Mouse (Mus musculus): ENCODE measurements at regions not wholly inside any gene's neighbourhood (a gene's known extent, or its start where the extent isn't known, plus 50 kb on each side); places are given as distances from the start of the nearest gene placed in this dataset.

DNA sequence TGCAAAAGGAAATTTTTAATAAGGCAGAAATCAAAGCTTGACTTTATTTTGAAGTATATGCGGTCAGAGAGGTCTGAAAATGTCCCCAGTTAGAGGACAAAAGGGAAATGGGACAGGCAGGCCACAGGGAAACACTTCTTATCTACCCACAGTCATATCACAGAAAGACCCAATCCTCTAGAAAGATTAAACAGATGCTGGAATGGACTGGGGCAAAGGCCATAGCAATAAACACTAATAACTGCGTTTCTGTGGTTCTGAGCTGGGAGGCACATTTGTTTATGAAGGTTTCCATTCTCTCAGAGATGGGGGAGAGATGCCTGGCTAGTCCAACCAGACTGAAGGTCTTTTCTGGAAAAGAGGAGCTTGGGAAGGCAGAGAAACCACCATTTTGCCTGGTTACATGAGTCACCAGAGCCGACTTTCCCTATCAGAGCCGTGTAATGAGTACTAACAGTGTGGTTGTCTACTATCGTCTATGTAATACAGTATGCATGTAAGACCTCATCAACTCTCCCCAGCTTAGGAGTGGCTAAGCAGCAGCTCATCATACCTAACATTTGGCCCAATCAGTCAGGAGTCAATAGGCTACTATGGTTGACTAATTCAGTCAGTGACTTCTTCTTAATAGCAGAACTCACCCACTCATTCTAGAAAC is 130.2 kb downstream of the Gm9817 start:
- Histone ChIP-seq H3K9ac (ENCODE audit: control insufficient read depth, low read depth, low read length, poor library complexity, severe bottlenecking) (no peak overlapping the region), H3K27me3 (ENCODE audit: control insufficient read depth in 1 of 2, insufficient read depth in 2 of 2, low read length in 2 of 2) (peaks cover 0 to 1% of the 10 kb centered on the region in 2 experiments; a peak in 2 of 4 replicates), H3K9me3 (replicated peaks; ENCODE audit: insufficient read depth, low read length) (no peaks in the 10 kb centered on the region), H3K27ac (ENCODE audit: control insufficient read depth, low read depth, low read length) (no peak overlapping the region), H3K4me3 (ENCODE audit: control insufficient read depth in 1 of 2, insufficient read depth in 1 of 2, low read depth in 2 of 2, low read length in 2 of 2) (no peak overlapping the region), H3K79me2 (ENCODE audit: control insufficient read depth, insufficient read depth, low read length, poor library complexity) (no peaks in the 10 kb centered on the region), H3K36me3 (ENCODE audit: control insufficient read depth in 1 of 2, insufficient read depth in 2 of 2, low read length in 2 of 2) (no peaks in the 10 kb centered on the region), H3K4me1 (ENCODE audit: control insufficient read depth in 1 of 2, insufficient read depth in 2 of 2, low read length in 2 of 2) (no peaks in the 10 kb centered on the region)
- no peak for DNase-seq (ENCODE audit: low read depth, low spot score)
- no peak for TF ChIP-seq MAX (IDR thresholded peaks at IDR 0.05; ENCODE audit: low read length)
- TF ChIP-seq TCF12 (IDR thresholded peaks at IDR 0.05; ENCODE audit: low read depth, low read length) = no peak
- no peak for TF ChIP-seq CHD1 (IDR thresholded peaks at IDR 0.05; ENCODE audit: low read depth, low read length)
- no peak for TF ChIP-seq POLR2A (IDR thresholded peaks at IDR 0.05; ENCODE audit: control insufficient read depth in 1 of 2, insufficient read depth in 1 of 2, low read depth in 1 of 2, low read length in 2 of 2, poor library complexity in 1 of 2)
- no peak for TF ChIP-seq E2F4 (IDR thresholded peaks at IDR 0.05; ENCODE audit: borderline replicate concordance, low read depth, low read length)
- no peak for TF ChIP-seq RCOR1 (IDR thresholded peaks at IDR 0.05; ENCODE audit: low read depth, low read length)

DNA sequence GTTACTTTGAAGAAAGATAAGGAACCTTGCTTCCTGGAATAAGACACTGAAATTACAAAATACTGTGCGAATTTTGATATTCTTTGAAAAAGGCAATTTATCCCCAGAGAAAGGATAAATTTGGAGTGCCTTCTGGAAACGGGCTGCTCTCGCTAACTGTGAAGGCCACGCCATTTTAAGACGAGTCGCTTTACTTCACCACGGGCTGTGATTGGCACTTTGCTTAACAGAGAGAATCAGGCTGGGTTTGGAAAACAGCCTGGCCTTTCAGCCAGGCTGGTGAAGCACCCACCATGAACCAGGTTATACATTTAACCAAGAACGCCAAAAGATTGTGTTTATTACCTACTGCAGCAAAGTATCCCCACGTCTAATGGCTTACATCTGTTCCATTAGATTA is 132.7 kb downstream of the Gm9817 start:
- Histone ChIP-seq H3K27me3 (ENCODE audit: control insufficient read depth in 1 of 2, insufficient read depth in 2 of 2, low read length in 2 of 2) (peaks cover 0 to 1% of the 10 kb centered on the region in 2 experiments; a peak in 2 of 4 replicates), H3K79me2 (ENCODE audit: control insufficient read depth, insufficient read depth, low read length, poor library complexity) (no peaks in the 10 kb centered on the region), H3K36me3 (ENCODE audit: control insufficient read depth in 1 of 2, insufficient read depth in 2 of 2, low read length in 2 of 2) (no peaks in the 10 kb centered on the region), H3K9me3 (replicated peaks; ENCODE audit: insufficient read depth, low read length) (no peaks in the 10 kb centered on the region), H3K4me1 (ENCODE audit: control insufficient read depth in 1 of 2, insufficient read depth in 2 of 2, low read length in 2 of 2) (no peaks in the 10 kb centered on the region), H3K9ac (ENCODE audit: control insufficient read depth, low read depth, low read length, poor library complexity, severe bottlenecking) (no peak overlapping the region), H3K4me3 (ENCODE audit: control insufficient read depth in 1 of 2, insufficient read depth in 1 of 2, low read depth in 2 of 2, low read length in 2 of 2) (no peak overlapping the region), H3K27ac (ENCODE audit: control insufficient read depth, low read depth, low read length) (no peak overlapping the region)
- no peak for DNase-seq (ENCODE audit: low read depth, low spot score)
- TF ChIP-seq ZMIZ1 (IDR thresholded peaks at IDR 0.05; ENCODE audit: low read depth, low read length) (no peak), TAL1 (IDR thresholded peaks at IDR 0.05; ENCODE audit: low read length) (no peak), EP300 (IDR thresholded peaks at IDR 0.05; ENCODE audit: low read depth in 1 of 2, low read length in 2 of 2) (no peak), MAFK (IDR thresholded peaks at IDR 0.05; ENCODE audit: borderline replicate concordance, low read depth, low read length) (no peak), ELF1 (IDR thresholded peaks at IDR 0.05; ENCODE audit: low read depth, low read length) (no peak), NRF1 (IDR thresholded peaks at IDR 0.05; ENCODE audit: insufficient read depth, low read depth, low read length, poor library complexity, severe bottlenecking) (no peak)

DNA sequence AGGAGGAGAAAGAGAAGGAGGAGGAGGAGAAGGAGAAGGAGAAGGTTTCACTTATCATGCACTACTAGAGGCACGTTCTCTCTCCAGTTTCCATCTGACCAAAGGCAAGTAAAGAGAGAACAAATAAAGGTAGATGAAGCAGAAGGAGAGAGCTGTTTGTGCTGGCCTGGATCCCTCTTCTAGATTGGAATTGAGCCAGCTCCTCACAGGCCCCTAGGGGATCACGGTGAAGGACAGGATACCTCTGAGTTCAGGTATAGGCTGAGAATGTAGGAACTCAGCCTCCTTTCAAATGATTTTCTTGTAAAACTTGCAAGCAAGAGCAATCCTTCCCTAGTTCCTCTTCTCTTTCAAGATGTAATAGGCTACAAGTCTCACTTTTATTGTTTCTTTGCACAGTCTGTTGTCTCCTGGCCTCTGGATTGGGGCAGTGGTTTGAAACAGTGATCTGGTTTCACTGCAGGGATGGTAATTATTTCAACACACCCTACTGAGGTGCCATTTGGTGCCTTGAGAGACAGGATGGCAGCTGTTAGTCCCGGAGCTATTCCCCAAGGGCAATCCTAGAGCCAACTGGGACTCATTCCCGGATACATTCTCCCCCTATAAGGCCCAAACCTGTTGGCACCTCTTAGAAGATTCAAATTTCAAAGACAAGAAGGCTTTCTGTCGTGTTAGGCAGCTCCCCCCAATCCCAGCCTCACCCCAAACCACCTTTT is 134.8 kb downstream of the Gm9817 start:
- no peaks in the 10 kb centered on the region for H3K9me3 ChIP-seq (replicated peaks; ENCODE audit: insufficient read depth, low read length)
- no peaks in the 10 kb centered on the region for H3K4me1 ChIP-seq (ENCODE audit: control insufficient read depth in 1 of 2, insufficient read depth in 2 of 2, low read length in 2 of 2)
- no peak for DNase-seq (ENCODE audit: low read depth, low spot score)
- H3K9ac ChIP-seq (ENCODE audit: control insufficient read depth, low read depth, low read length, poor library complexity, severe bottlenecking) = no peak overlapping the region
- no peaks in the 10 kb centered on the region; a peak in 1 of 4 replicates for H3K27me3 ChIP-seq (ENCODE audit: control insufficient read depth in 1 of 2, insufficient read depth in 2 of 2, low read length in 2 of 2)
- H3K36me3 ChIP-seq (ENCODE audit: control insufficient read depth in 1 of 2, insufficient read depth in 2 of 2, low read length in 2 of 2) = no peaks in the 10 kb centered on the region
- H3K27ac ChIP-seq (ENCODE audit: control insufficient read depth, low read depth, low read length) = no peak overlapping the region
- H3K79me2 ChIP-seq (ENCODE audit: control insufficient read depth, insufficient read depth, low read length, poor library complexity) = no peaks in the 10 kb centered on the region
- no peak overlapping the region for H3K4me3 ChIP-seq (ENCODE audit: control insufficient read depth in 1 of 2, insufficient read depth in 1 of 2, low read depth in 2 of 2, low read length in 2 of 2)
- TF ChIP-seq MYC (IDR thresholded peaks at IDR 0.05; ENCODE audit: low read depth, low read length) (no peak), ZC3H11A (IDR thresholded peaks at IDR 0.05; ENCODE audit: low read depth, low read length) (no peak), POLR2AphosphoS5 (IDR thresholded peaks at IDR 0.05; ENCODE audit: borderline replicate concordance, low read depth, low read length) (no peak), KAT2A (conservative IDR thresholded peaks at IDR 0.05; ENCODE audit: low read depth, low read length) (no peak), GATA1 (IDR thresholded peaks at IDR 0.05; ENCODE audit: low read depth, low read length) (no peak), GABPA (IDR thresholded peaks at IDR 0.05; ENCODE audit: low read depth, low read length) (no peak), POLR2AphosphoS2 (IDR thresholded peaks at IDR 0.05; ENCODE audit: low read length) (no peak), ZNF384 (IDR thresholded peaks at IDR 0.05; ENCODE audit: low read depth, low read length) (no peak), MXI1 (IDR thresholded peaks at IDR 0.05; ENCODE audit: low read depth, low read length) (no peak), CTCF (IDR thresholded peaks at IDR 0.05 in 2 of 3, conservative IDR thresholded peaks at IDR 0.05 in 1 of 3; ENCODE audit: control insufficient read depth in 1 of 3, insufficient read depth in 1 of 3, low read depth in 2 of 3, low read length in 3 of 3, poor library complexity in 1 of 3, severe bottlenecking in 1 of 3) (no peak), ZKSCAN1 (IDR thresholded peaks at IDR 0.05; ENCODE audit: low read depth, low read length) (no peak), ETS1 (IDR thresholded peaks at IDR 0.05; ENCODE audit: low read depth, low read length) (no peak), MEF2A (IDR thresholded peaks at IDR 0.05; ENCODE audit: extremely low read depth, insufficient replicate concordance, low read depth, low read length, poor library complexity, severe bottlenecking) (no peak)
